Mouse (Mus musculus) limb, embryonic 11.5 days (tissue): ENCODE results near the gene Ppm1h. TPM values are rescaled to one million over a fixed set of nuclear protein-coding genes. Genes with fewer than 3 reads are reported as not detected.

Experiments
- ATAC-seq: fragments of 200-750 bp; cut with Nextera tagmentation; 2 replicates; pipeline ENCODE4 v1.8.0; 2017; ENCODE audit warnings: low read depth; ENCODE audit not compliant: insufficient number of reproducible peaks, low FRiP score, low TSS enrichment
- DNase-seq: peaks from one replicate; pipeline ENCODE4 v3.0.0-alpha.2; 2015; ENCODE audit warnings: low spot score
- H3K27ac ChIP-seq: fragments of 300-500 bp; sonication (generic); replicated peaks from 2 replicates; pipeline ENCODE4 v1.5.1; 2014; ENCODE audit warnings: low read depth, mild to moderate bottlenecking, low read length
- H3K27me3 ChIP-seq: fragments of 300-500 bp; sonication (generic); 2 replicates; pipeline ENCODE4 v1.6.1; 2014; ENCODE audit warnings: mild to moderate bottlenecking, low read length, mixed read lengths; ENCODE audit not compliant: control insufficient read depth, insufficient read depth
- H3K36me3 ChIP-seq: fragments of 300-500 bp; sonication (generic); 2 replicates; pipeline ENCODE4 v1.6.1; 2014; ENCODE audit warnings: mild to moderate bottlenecking, low read length, moderate library complexity, mixed read lengths; ENCODE audit not compliant: control insufficient read depth, insufficient read depth
- H3K4me1 ChIP-seq: fragments of 300-500 bp; sonication (generic); 2 replicates; pipeline ENCODE4 v1.6.1; 2014; ENCODE audit warnings: low read length, mixed read lengths; ENCODE audit not compliant: control insufficient read depth, insufficient read depth
- H3K4me2 ChIP-seq: fragments of 300-500 bp; sonication (generic); 2 replicates; pipeline ENCODE4 v1.6.1; 2014; ENCODE audit warnings: low read depth, mild to moderate bottlenecking, moderate library complexity; ENCODE audit not compliant: severe bottlenecking
- H3K4me3 ChIP-seq: fragments of 300-500 bp; sonication (generic); 2 replicates; pipeline ENCODE4 v1.5.1; 2014; ENCODE audit warnings: low read depth, low read length
- H3K9ac ChIP-seq: fragments of 300-500 bp; sonication (generic); 2 replicates; pipeline ENCODE4 v1.6.1; 2014; ENCODE audit warnings: mild to moderate bottlenecking, low read length
- H3K9me3 ChIP-seq: fragments of 300-500 bp; sonication (generic); 2 replicates; pipeline ENCODE4 v1.6.1; 2016; ENCODE audit warnings: low read length; ENCODE audit not compliant: control insufficient read depth
- WGBS: fragments of 180-500 bp; shearing (Covaris S2); extraction: QIAGEN DNeasy Blood & Tissue Kit; methylation state at CpG from one replicate; pipeline ENCODE4 v1.1.7; 2014; 5-methylcytosine and 5-hydroxymethylcytosine counted together
- polyA plus RNA-seq: library from polyadenylated mRNA; unstranded; fragments of >200 nt; fragmentation: Nextera tagmentation; extraction: Ambion mirVana; gene quantifications from 2 replicates; pipeline ENCODE4 v1.2.1, GENCODE M21; 2014

Gene Ppm1h
- polyA plus RNA-seq, 1 experiment from 2014 or later = 5.1 TPM

DNA sequence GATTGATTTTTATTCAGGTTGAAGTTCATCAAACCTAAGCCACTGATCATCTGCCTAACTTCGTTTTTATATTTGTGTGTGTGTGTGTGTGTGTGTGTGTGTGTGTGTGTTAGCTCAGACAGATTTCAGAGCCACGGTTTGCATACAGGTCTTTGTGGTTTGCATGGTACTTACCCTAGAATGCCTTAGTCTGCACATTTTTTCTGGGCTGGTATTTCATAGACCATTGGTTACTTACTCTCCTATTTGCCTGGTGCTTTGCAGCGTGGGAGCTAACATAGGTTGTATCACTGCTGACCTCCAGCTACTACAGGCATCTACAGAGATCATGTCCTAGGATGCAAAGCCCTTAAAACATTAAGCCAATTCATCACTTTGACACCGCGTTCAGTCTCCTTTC is 33.7 kb downstream of the Ppm1h start:
- DNase-seq (no peak), ATAC-seq (no peak)
- Histone ChIP-seq H3K36me3 (no peaks in the 10 kb centered on the region), H3K4me1 (0 out of 2 replicates have a peak, but pooled peaks cover 3% of the 10 kb centered on the region), H3K27me3 (no peaks in the 10 kb centered on the region), H3K9me3 (no peaks in the 10 kb centered on the region), H3K4me3 (no peak overlapping the region), H3K4me2 (no peak overlapping the region), H3K9ac (no peak overlapping the region), H3K27ac (no peak overlapping the region)
- WGBS = 85% methylated on average over 5 of the region's 5 CpGs

DNA sequence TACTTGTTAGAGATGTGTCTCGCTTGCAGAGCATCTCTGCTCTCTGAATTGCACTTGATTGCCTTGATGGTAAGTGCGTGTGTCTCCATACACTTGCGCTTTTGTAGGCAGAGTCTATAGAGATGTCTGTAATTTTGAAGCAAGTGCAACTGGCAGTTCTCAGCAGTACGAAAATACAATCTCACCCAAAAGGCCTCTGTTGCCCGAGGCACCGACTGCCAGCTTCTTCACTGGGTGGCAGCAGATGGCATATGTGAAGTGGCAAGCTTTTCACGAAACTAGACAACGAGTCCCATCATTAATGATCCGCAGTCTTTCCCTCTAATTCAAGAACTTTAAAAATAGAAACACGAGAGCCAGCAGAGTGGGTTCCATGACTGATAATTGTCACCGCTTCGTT is 37.3 kb downstream of the Ppm1h start:
- DNase-seq (no peak), ATAC-seq (no peak)
- Histone ChIP-seq H3K27me3 (no peaks in the 10 kb centered on the region), H3K4me1 (0 out of 2 replicates have a peak, but pooled peaks cover 3% of the 10 kb centered on the region), H3K36me3 (no peaks in the 10 kb centered on the region), H3K27ac (no peak overlapping the region), H3K4me2 (no peak overlapping the region), H3K4me3 (no peak overlapping the region), H3K9ac (no peak overlapping the region), H3K9me3 (no peaks in the 10 kb centered on the region)
- 89% methylated on average over 12 of the region's 12 CpGs for WGBS

DNA sequence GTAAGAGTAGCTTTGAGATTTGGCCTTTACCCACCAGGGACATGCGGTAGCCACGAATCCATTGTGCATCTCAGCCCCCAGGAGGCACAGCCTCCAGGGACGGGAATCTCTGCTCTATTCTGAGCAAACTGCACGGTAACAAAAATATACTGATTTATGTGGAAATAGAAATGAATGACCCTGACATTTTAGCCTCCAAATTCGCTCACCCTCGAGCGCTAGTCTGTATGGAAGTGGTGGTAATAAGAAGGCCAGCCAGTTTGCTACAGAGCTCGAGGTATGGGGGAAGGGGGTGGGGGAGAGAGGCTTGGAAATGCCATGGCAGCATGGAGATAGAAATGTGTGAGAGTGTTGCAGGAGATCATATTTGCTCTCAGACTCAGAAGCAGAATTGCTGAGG is 37.7 kb downstream of the Ppm1h start:
- WGBS = 78% methylated on average over 8 of the region's 8 CpGs
- DNase-seq (no peak), ATAC-seq (no peak)
- no peak overlapping the region for H3K4me2 ChIP-seq
- H3K36me3 ChIP-seq = no peaks in the 10 kb centered on the region
- no peak overlapping the region for H3K4me3 ChIP-seq
- H3K9me3 ChIP-seq = no peaks in the 10 kb centered on the region
- no peaks in the 10 kb centered on the region for H3K27me3 ChIP-seq
- no peak overlapping the region for H3K9ac ChIP-seq
- H3K4me1 ChIP-seq = 0 out of 2 replicates have a peak, but pooled peaks cover 3% of the 10 kb centered on the region
- H3K27ac ChIP-seq = no peak overlapping the region

DNA sequence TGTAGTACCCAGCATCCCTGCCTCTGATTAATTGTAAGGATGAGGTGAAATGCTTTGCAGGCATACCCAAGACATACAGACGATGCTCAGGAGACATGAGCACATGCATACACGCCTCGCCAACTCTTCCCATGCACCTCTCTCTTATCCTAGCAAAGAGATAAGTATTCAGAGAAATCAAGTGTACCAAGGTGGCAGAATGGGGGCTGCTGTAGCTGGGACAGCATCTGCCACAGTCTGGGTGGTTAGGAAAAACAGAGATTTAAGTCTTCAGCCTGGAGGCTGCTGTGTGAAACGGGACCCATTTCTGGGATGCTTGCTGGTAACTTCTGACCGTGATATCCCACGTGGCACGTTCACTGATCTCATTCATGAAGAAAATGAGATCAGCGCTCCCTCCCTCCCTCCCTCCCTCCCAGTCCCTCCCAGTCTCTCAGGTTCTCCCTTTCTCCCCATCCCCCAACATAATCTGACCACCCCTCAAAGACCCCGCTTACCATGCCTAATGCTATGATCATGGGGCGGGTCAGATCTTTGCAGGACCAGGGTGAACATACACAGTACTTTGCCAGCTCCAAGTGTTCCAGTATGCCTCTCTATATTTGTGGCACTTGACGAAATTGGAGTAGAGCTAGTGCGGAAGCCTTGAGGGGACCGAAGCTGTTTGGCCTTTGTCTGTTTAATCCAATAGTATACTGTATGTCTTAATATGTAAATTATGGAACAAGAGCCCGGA is 38.3 kb downstream of the Ppm1h start:
- no peaks in the 10 kb centered on the region for H3K27me3 ChIP-seq
- H3K27ac ChIP-seq = no peak overlapping the region
- H3K36me3 ChIP-seq = no peaks in the 10 kb centered on the region
- no peak overlapping the region for H3K9ac ChIP-seq
- ATAC-seq (no peak), DNase-seq (no peak)
- WGBS = 82% methylated on average over 14 of the region's 14 CpGs
- H3K9me3 ChIP-seq = no peaks in the 10 kb centered on the region
- 0 out of 2 replicates have a peak, but pooled peaks cover 3% of the 10 kb centered on the region for H3K4me1 ChIP-seq
- H3K4me2 ChIP-seq = no peak overlapping the region
- H3K4me3 ChIP-seq = no peak overlapping the region

DNA sequence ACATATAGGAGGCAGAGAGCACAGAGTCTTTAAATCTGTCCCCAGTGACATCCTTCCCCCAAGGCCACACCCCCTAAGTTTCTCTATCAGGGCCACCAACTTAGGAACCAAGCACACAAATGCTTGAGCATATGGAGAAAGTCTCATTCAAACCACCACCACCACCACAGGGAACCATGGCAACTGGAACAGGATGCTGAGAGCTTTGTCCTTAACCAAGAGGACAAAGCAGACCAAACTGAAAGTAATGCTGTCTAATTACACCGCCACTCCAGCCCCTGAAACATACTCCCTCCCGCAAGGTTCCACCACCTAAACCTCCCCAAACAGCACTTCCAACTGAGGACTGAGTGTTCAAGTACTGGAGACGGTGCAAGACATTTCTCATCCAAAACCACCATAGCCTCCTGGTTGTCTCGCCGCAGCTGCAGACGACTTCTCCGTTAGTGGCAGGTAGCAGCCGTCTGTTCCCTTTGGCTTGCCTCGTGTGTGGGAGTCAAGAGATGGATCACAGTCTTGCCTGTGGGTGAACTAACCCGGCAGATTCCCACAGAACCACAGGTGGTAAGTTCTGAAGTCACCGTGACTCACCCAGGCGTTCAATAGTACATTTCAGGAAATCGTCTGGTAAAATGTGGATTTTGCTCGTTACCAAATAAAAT is 39.3 kb downstream of the Ppm1h start:
- no peak for ATAC-seq
- Histone ChIP-seq H3K27ac (no peak overlapping the region), H3K4me3 (no peak overlapping the region)

DNA sequence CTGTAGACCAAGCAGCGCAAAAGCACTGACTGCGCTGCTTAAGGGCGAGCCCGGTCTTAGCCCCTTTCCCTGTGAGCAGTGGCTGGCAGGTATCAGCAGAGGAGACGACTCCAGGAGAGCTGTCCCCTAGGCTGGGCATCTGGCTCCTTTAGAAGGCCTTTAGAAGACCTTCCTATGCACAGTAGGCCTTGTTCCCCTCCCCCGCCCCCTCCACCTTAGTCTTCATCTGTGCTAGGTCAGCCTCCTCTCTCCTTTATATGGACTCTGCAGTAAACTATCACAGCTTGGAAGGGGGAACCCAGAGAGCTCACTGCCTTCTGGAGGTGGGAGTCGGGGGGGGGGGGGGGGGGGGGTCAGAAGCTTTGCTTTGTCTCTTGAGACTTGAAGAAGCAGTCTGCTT is 40.4 kb downstream of the Ppm1h start:
- no peaks in the 10 kb centered on the region for H3K36me3 ChIP-seq
- ATAC-seq (no peak), DNase-seq (no peak)
- H3K4me3 ChIP-seq = no peak overlapping the region
- no peaks in the 10 kb centered on the region for H3K27me3 ChIP-seq
- H3K27ac ChIP-seq = no peak overlapping the region
- WGBS = 77% methylated on average over 6 of the region's 7 CpGs
- H3K4me1 ChIP-seq = 0 out of 2 replicates have a peak, but pooled peaks cover 3% of the 10 kb centered on the region
- H3K4me2 ChIP-seq = no peak overlapping the region
- no peaks in the 10 kb centered on the region for H3K9me3 ChIP-seq
- H3K9ac ChIP-seq = no peak overlapping the region

More for the DNA sequence above, 39.3 kb downstream of the Ppm1h start:
- Histone ChIP-seq H3K36me3 (no peaks in the 10 kb centered on the region), H3K27me3 (no peaks in the 10 kb centered on the region), H3K4me1 (0 out of 2 replicates have a peak, but pooled peaks cover 3% of the 10 kb centered on the region), H3K4me2 (no peak overlapping the region), H3K9me3 (no peaks in the 10 kb centered on the region), H3K9ac (no peak overlapping the region)
- 86% methylated on average over 14 of the region's 14 CpGs for WGBS
- no peak for DNase-seq

DNA sequence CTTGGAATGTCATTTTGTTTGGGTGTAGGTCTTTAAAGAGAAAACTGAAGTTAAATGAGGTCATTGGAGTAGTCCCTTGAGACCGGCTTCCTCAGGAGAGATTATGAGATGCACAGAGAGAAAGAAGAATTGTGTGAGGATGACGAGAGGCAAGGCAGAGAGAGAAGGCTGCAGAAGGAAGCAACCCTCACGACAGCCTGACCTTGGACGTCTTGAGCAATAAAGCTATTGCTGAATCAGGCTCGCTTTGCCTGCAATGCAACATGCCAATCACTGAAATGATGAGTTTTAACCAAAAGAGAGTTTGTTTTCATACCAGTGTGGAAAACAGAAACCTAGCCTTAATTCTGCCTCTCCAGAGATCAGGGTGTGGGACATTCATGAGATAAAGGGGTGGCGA is 43.5 kb downstream of the Ppm1h start:
- DNase-seq (no peak), ATAC-seq (no peak)
- 88% methylated on average over 6 of the region's 6 CpGs for WGBS

DNA sequence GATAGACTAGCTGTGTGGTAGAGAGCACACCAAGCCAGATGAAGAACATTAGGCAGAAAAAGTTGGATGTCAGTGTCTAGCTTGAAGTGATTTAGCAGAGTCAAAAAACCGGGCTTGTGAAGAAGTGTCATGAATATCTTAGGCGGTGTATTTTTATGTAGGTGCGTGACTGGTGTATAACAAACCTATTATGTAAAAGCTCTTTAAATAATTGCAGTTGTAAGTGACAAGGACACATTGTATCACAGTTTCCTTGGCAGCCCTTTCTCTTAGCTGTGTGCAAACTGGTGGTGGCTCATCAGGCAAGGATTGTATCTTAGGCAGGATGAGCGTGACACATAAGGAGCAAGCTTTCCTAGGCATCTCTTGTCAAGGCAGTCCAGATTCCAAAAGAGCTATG is 46.1 kb downstream of the Ppm1h start:
- Histone ChIP-seq H3K4me3 (no peak overlapping the region), H3K36me3 (no peaks in the 10 kb centered on the region), H3K4me2 (no peak overlapping the region), H3K4me1 (no peaks in the 10 kb centered on the region), H3K9me3 (no peaks in the 10 kb centered on the region), H3K27ac (no peak overlapping the region), H3K27me3 (no peaks in the 10 kb centered on the region), H3K9ac (no peak overlapping the region)
- ATAC-seq (no peak), DNase-seq (no peak)
- WGBS = 91% methylated on average over 4 of the region's 4 CpGs

More for the DNA sequence above, 43.5 kb downstream of the Ppm1h start:
- Histone ChIP-seq H3K9me3 (no peaks in the 10 kb centered on the region), H3K4me3 (no peak overlapping the region), H3K4me1 (no peaks in the 10 kb centered on the region), H3K9ac (no peak overlapping the region), H3K4me2 (no peak overlapping the region), H3K36me3 (no peaks in the 10 kb centered on the region), H3K27ac (no peak overlapping the region), H3K27me3 (no peaks in the 10 kb centered on the region)
